Mouse (Mus musculus): ENCODE data around the gene Mgat3. TPM values are rescaled to one million over a fixed set of nuclear protein-coding genes. Genes with fewer than 3 reads are reported as not detected.

Gene Mgat3
- total RNA-seq, 2 experiments from 2014 or later: 109 to 110 TPM

DNA sequence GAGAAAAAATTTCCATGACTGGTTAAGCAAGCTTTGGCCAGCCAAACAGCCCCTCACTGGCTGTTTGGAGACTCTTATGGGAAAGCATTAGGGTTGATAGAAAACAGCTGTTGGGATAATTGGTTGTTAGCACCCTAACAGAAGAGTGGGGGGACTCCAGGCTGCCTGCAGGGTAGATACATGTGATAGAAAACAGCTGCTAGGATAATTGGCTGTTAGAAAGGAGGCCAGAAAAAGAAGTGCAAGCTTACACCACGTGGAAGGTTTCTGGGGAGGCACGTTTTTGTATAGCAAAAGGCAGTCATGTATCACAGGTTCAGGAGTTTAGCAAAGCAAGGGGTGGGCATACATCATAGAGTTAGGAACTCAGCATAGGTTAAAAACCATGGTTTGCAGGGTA, 80.0 kb downstream of the Mgat3 start:
- no peak for DNase-seq (ENCODE audit: low spot score in 2 of 2)
- intact Hi-C loops (cut with DNase I): no loop called here

DNA sequence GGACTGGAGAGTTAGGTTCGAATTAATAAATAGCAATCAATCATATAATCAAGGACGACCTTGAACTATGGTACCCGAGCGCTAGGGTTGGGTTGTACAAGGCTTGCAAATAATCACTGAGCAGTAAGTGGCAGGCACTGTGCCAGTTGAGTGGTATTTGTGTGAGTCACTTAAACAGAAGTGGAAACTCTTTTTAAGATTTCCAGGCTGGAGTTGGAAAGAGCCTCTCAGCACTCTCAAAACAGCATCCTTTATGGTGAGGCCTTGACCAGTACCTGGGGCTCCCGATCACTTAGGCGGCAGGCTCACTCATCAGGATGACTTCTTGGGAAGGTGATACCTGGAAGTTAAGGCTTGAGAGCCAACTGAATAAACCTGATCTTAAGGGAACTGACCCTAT, 80.7 kb downstream of the Mgat3 start:
- peak in 1 of 2 experiments; percentile 54 for DNase-seq (ENCODE audit: low spot score in 2 of 2)
- intact Hi-C loops (cut with DNase I): no loop called here

DNA sequence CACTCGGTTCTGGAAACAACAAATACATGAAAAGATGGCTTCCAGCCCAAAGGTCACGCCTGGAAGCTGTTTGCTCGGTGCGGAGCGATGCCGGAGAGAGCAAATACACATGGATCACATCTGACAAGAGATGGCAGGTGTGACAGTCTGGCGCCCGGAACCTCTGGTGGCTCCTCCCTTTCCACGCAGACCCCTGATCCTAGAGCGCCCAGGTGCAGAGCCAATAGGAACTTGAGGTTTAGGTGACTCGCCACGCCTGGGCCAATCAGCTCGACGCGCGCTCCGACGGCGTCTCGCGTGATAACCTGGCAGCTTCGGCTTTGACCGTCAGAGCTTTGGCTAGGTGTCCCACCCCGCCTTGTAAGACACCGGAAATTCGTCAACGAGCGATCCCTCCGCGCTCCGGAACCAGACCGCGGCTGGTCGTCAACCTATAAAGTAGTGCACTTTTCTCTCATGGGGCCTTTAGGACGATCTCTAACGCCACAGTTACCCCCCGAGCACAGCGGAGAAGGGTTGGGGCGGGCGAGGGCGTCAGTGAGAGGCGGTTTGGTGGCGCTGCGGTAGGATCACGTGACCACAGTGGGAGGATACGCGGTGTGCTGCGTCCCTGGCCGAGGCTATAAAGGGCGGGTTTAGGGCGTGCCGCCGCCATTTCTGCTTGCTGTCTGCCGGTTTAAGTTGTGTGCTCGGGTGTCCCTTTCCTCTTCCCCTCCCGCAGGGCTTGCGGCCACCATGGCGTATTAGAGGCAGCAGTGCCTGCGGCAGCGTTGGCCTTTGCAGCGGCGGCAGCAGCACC, 81.5 kb downstream of the Mgat3 start, which contains the start of gene Atf4:
TSS of gene Atf4 (plus strand) at position 338 of the 799 bp plus-strand sequence.
- DNase-seq (ENCODE audit: low spot score in 2 of 2): peak; percentile 99
- intact Hi-C loops (cut with DNase I): no loop called here

GRCm38 (mm10) chr15:80255646-80256121, 82.2 kb downstream of the Mgat3 start:
- peak; percentile 65 to 73 for DNase-seq (ENCODE audit: low spot score in 2 of 2)
- intact Hi-C loops (cut with DNase I): no loop called here

DNA sequence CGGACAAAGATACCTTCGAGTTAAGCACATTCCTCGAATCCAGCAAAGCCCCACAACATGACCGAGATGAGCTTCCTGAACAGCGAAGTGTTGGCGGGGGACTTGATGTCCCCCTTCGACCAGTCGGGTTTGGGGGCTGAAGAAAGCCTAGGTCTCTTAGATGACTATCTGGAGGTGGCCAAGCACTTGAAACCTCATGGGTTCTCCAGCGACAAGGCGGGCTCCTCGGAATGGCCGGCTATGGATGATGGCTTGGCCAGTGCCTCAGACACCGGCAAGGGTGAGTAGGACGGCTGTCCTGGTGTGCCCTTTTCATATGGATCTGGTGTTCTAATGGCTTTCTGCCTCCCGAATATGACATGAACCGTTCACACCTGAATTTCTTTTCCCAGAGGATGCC, 82.7 kb downstream of the Mgat3 start:
- DNase-seq (ENCODE audit: low spot score in 2 of 2): no peak
- intact Hi-C loops (cut with DNase I): no loop called here

DNA sequence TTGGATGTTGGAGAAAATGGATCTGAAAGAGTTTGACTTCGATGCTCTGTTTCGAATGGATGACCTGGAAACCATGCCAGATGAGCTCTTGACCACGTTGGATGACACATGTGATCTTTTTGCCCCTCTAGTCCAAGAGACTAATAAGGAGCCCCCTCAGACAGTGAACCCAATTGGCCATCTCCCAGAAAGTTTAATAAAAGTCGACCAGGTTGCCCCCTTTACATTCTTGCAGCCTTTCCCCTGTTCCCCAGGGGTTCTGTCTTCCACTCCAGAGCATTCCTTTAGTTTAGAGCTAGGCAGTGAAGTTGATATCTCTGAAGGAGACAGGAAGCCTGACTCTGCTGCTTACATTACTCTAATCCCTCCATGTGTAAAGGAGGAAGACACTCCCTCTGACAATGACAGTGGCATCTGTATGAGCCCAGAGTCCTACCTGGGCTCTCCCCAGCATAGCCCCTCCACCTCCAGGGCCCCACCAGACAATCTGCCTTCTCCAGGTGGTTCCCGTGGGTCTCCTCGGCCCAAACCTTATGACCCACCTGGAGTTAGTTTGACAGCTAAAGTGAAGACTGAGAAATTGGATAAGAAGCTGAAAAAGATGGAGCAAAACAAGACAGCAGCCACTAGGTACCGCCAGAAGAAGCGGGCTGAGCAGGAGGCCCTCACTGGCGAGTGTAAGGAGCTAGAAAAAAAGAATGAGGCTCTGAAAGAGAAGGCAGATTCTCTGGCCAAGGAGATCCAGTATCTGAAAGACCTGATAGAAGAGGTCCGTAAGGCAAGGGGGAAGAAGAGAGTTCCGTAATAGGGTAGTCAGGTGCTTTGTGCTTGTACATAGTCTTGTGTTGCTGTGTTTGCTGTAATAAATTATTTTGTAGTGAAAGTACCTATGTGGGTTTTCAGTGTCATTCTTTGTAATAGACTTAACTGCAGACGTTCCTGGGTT, 83.4 kb downstream of the Mgat3 start:
- intact Hi-C loops (cut with DNase I): no loop called here
- DNase-seq (ENCODE audit: low spot score in 2 of 2): no peak

GRCm38 (mm10) chr15:80257602-80258239, 84.2 kb downstream of the Mgat3 start:
- DNase-seq (ENCODE audit: low spot score in 2 of 2): no peak
- intact Hi-C loops (cut with DNase I): no loop called here

GRCm38 (mm10) chr15:80258240-80259170, 85.0 kb downstream of the Mgat3 start:
- intact Hi-C loops (cut with DNase I): no loop called here
- DNase-seq (ENCODE audit: low spot score in 2 of 2): no peak

GRCm38 (mm10) chr15:80259406-80260045, 86.0 kb downstream of the Mgat3 start:
- no peak for DNase-seq (ENCODE audit: low spot score in 2 of 2)
- intact Hi-C loops (cut with DNase I): no loop called here

GRCm38 (mm10) chr15:80260677-80261076, 87.2 kb downstream of the Mgat3 start:
- DNase-seq (ENCODE audit: low spot score in 2 of 2): peak; percentile 82 to 88
- intact Hi-C loops (cut with DNase I): no loop called here

DNA sequence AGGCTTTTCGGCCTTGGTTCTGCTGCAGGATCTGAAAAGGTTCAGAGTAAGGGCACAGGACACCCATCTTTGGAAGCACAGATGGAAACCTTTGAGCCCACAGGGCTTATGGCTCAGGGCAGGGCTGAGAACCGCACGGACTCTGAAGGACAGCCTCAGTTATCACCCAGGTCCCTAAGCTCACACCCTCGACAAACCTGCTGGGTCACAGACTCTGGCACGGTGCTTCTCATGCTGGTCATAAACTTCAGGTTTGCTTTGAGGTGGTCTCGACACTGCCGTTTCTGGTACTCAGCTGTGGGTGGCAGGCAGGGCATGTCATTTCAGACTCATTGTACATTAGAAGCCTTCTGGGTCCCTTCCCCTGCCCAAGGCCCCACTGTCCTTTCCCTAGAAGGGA, 87.6 kb downstream of the Mgat3 start:
- intact Hi-C loops (cut with DNase I): no loop called here
- no peak for DNase-seq (ENCODE audit: low spot score in 2 of 2)

- intact Hi-C loops (cut with DNase I): loop anchor here (2.0 kb wide), 1 partner anchor 441 kb away; no protein-coding TSS in a partner anchor
- peak; percentile 90 to 91 for DNase-seq (ENCODE audit: low spot score in 2 of 2)
These were observed 90.4 kb downstream of the Mgat3 start, which contains the start of gene Rps19bp1 for GRCm38 (mm10) chr15:80263610-80264575. Rps19bp1 (minus strand) TSS chr15:80264315.

Other genes with a start within 250 kb of the Mgat3 start
- 10 to 100 TPM in 1 of 2 experiments, 1 to 10 TPM in 1; 9.9 to 11.9 TPM for gene Cbx7, start 202.6 kb upstream of the Mgat3 start, total RNA-seq (2021)
- gene Pdgfb, start 158.7 kb upstream of the Mgat3 start, total RNA-seq (2021): 10 to 100 TPM; 41.9 to 42.8 TPM
- 100 to 1,000 TPM; 534 to 540 TPM for gene Syngr1, start 82.4 kb upstream of the Mgat3 start, total RNA-seq (2021)
- 100 to 1,000 TPM; 449 to 461 TPM for gene Rpl3, start 81.9 kb upstream of the Mgat3 start, total RNA-seq (2021)
- gene Tab1, start 40.6 kb upstream of the Mgat3 start, total RNA-seq (2021): 10 to 100 TPM; 26.2 to 27.8 TPM
- gene Mief1, start 60.3 kb downstream of the Mgat3 start, total RNA-seq (2021): 10 to 100 TPM; 30.7 to 31.4 TPM
- gene AC140267.1, start 62.1 kb downstream of the Mgat3 start, total RNA-seq (2021): 10 to 100 TPM; 18.7 to 25.4 TPM
- 10 to 100 TPM; 93.4 TPM for gene Atf4, start 81.5 kb downstream of the Mgat3 start, total RNA-seq (2021)
- 10 to 100 TPM; 41.9 to 42.6 TPM for gene Rps19bp1, start 90.6 kb downstream of the Mgat3 start, total RNA-seq (2021)
- 100 to 1,000 TPM in 1 of 2 experiments, 10 to 100 TPM in 1; 85.0 to 100 TPM for gene Cacna1i, start 113.5 kb downstream of the Mgat3 start, total RNA-seq (2021)